Mouse (Mus musculus): ENCODE data around the gene Gm17324. TPM values are rescaled to one million over a fixed set of nuclear protein-coding genes. Genes with fewer than 3 reads are reported as not detected.

The Gm17324 gene
- polyA plus RNA-seq (2012; rRNA removed; ENCODE audit: low replicate concordance): 0.32 TPM in 1 of 2 replicates, not detected in the other

GRCm38 (mm10) chr9:78447973-78448873 is at the start of gene Gm17324, which contains the start of gene Mto1:
TSS of gene Gm17324 (minus strand) at chr9:78448786.
TSS of gene Mto1 (plus strand) at chr9:78448208.

GRCm38 (mm10) chr9:78488890-78489420 is 40.4 kb upstream of the Gm17324 start, which contains the start of gene Eef1a1:
TSS of gene Eef1a1 (minus strand) at chr9:78489151.

GRCm38 (mm10) chr9:78442579-78443392 is 5.8 kb downstream of the Gm17324 start, which contains the start of gene Cgas:
TSS of gene Cgas (minus strand) at chr9:78443237.

Other genes with a start within 250 kb of the Gm17324 start
- 52.7 and 378 TPM in 2 replicates for gene Gsta1, start 218.1 kb downstream of the Gm17324 start, polyA plus RNA-seq (2012; rRNA removed; ENCODE audit: low replicate concordance)
- 5.0 and 68.5 TPM in 2 replicates for gene Gm3776, start 191.7 kb downstream of the Gm17324 start, polyA plus RNA-seq (2012; rRNA removed; ENCODE audit: low replicate concordance)
- gene Gm10639, start 158.9 kb downstream of the Gm17324 start, polyA plus RNA-seq (2012; rRNA removed; ENCODE audit: low replicate concordance): 1.2 TPM in 1 of 2 replicates, not detected in the other
- gene Omt2a, start 134.0 kb downstream of the Gm17324 start, polyA plus RNA-seq (2012; rRNA removed; ENCODE audit: low replicate concordance): not detected in 2 replicates
- not detected in 2 replicates for gene Omt2b, start 121.2 kb downstream of the Gm17324 start, polyA plus RNA-seq (2012; rRNA removed; ENCODE audit: low replicate concordance)
- 0.57 and 0.98 TPM in 2 replicates for gene Gsta2, start 93.0 kb downstream of the Gm17324 start, polyA plus RNA-seq (2012; rRNA removed; ENCODE audit: low replicate concordance)
- gene Dppa5a, start 80.6 kb downstream of the Gm17324 start, polyA plus RNA-seq (2012; rRNA removed; ENCODE audit: low replicate concordance): not detected in 2 replicates
- gene Ooep, start 70.1 kb downstream of the Gm17324 start, polyA plus RNA-seq (2012; rRNA removed; ENCODE audit: low replicate concordance): not detected in 2 replicates
- 0.06 TPM in 1 of 2 replicates, not detected in the other for gene Ddx43, start 53.0 kb downstream of the Gm17324 start, polyA plus RNA-seq (2012; rRNA removed; ENCODE audit: low replicate concordance)
- gene Cgas, start 5.5 kb downstream of the Gm17324 start, polyA plus RNA-seq (2012; rRNA removed; ENCODE audit: low replicate concordance): 0.31 and 0.82 TPM in 2 replicates
- gene Mto1, start 578 bp downstream of the Gm17324 start, polyA plus RNA-seq (2012; rRNA removed; ENCODE audit: low replicate concordance): 6.1 and 22.4 TPM in 2 replicates
- 612 and 875 TPM in 2 replicates for gene Eef1a1, start 40.4 kb upstream of the Gm17324 start, polyA plus RNA-seq (2012; rRNA removed; ENCODE audit: low replicate concordance)
- gene Slc17a5, start 139.3 kb upstream of the Gm17324 start, polyA plus RNA-seq (2012; rRNA removed; ENCODE audit: low replicate concordance): 4.7 and 5.2 TPM in 2 replicates
- gene Cd109, start 166.8 kb upstream of the Gm17324 start, polyA plus RNA-seq (2012; rRNA removed; ENCODE audit: low replicate concordance): 0.20 and 0.77 TPM in 2 replicates

All from duodenum, adult 2 months (tissue).